Mouse (Mus musculus) MEL (cell line): ENCODE measurements around the gene Eci1.

ENCODE experiments used
- CTCF ChIP-seq, 3 experiments: IDR thresholded peaks in 2 of 3; conservative IDR thresholded peaks in 1 of 3; 2 replicates each; pipeline ENCODE4 v1.5.1; 2011 to 2012; ENCODE audit warnings: low read length in 3 of 3, low read depth in 2 of 3, mild to moderate bottlenecking in 2 of 3, improper control_type of control experiment in 1 of 3, inconsistent platforms in 1 of 3, mixed read lengths in 1 of 3, moderate library complexity in 1 of 3; ENCODE audit not compliant: control insufficient read depth in 1 of 3, insufficient read depth in 1 of 3, poor library complexity in 1 of 3, severe bottlenecking in 1 of 3
- MEF2A ChIP-seq: IDR thresholded peaks from 2 replicates; pipeline ENCODE4 v1.6.1; 2014; ENCODE audit warnings: low read depth, mild to moderate bottlenecking, inconsistent platforms, low read length, improper control_type of control experiment; ENCODE audit not compliant: poor library complexity, insufficient replicate concordance, severe bottlenecking; ENCODE audit errors: extremely low read depth
- POLR2A ChIP-seq, 2 experiments: IDR thresholded peaks; 2 replicates each; pipeline ENCODE4 v1.6.1; 2011 to 2012; ENCODE audit warnings: low read length in 2 of 2, mild to moderate bottlenecking in 2 of 2, control low read depth in 1 of 2, improper control_type of control experiment in 1 of 2, low read depth in 1 of 2, moderate library complexity in 1 of 2; ENCODE audit not compliant: control insufficient read depth in 1 of 2, insufficient read depth in 1 of 2, poor library complexity in 1 of 2

GRCm38 (mm10) chr17:24470701-24471527 lies 44.5 kb downstream of the Eci1 start:
- TF ChIP-seq CTCF (IDR thresholded peaks at IDR 0.05 in 2 of 3, conservative IDR thresholded peaks at IDR 0.05 in 1 of 3; ENCODE audit: control insufficient read depth in 1 of 3, insufficient read depth in 1 of 3, low read depth in 2 of 3, low read length in 3 of 3, poor library complexity in 1 of 3, severe bottlenecking in 1 of 3) (no peak), MEF2A (no peak), POLR2A (IDR thresholded peaks at IDR 0.05; ENCODE audit: control insufficient read depth in 1 of 2, insufficient read depth in 1 of 2, low read depth in 1 of 2, low read length in 2 of 2, poor library complexity in 1 of 2) (no peak)
